Mouse (Mus musculus) C2C12 (cell line): ENCODE measurements around the gene Ptpn9. TPM values are rescaled to one million over a fixed set of nuclear protein-coding genes. Genes with fewer than 3 reads are reported as not detected.

ENCODE experiments used
- H3K27me3 ChIP-seq: one replicate; pipeline ENCODE4 v1.6.1; 2011; ENCODE audit not compliant: control insufficient read depth, insufficient read depth, insufficient read length
- H3K36me3 ChIP-seq: one replicate; pipeline ENCODE4 v1.6.1; 2011; ENCODE audit not compliant: control insufficient read depth, insufficient read depth
- H3K4me3 ChIP-seq: one replicate; pipeline ENCODE4 v1.5.1; 2011; ENCODE audit warnings: mild to moderate bottlenecking, control low read depth; ENCODE audit not compliant: poor library complexity, insufficient read depth, severe bottlenecking
- H3K79me2 ChIP-seq: one replicate; pipeline ENCODE4 v1.6.1; 2011; ENCODE audit not compliant: control insufficient read depth, insufficient read depth
- H3K79me3 ChIP-seq: one replicate; pipeline ENCODE4 v1.6.1; 2011; ENCODE audit warnings: low read depth, control low read depth
- H3ac ChIP-seq: one replicate; pipeline ENCODE3; 2011; ENCODE audit warnings: low read depth; ENCODE audit not compliant: control insufficient read depth, insufficient read length
- CEBPB ChIP-seq: IDR thresholded peaks from one replicate; pipeline ENCODE4 v1.6.1; 2011; ENCODE audit warnings: low read depth, mild to moderate bottlenecking, control low read depth, moderate library complexity
- CTCF ChIP-seq: IDR thresholded peaks from one replicate; pipeline ENCODE4 v1.5.1; 2011; ENCODE audit not compliant: control insufficient read depth, insufficient read depth, insufficient read length
- FOSL1 ChIP-seq: IDR thresholded peaks from one replicate; pipeline ENCODE4 v1.8.0; 2011; ENCODE audit warnings: mild to moderate bottlenecking, low read length; ENCODE audit not compliant: poor library complexity, insufficient read depth, severe bottlenecking
- MAX ChIP-seq: IDR thresholded peaks from one replicate; pipeline ENCODE4 v1.6.1; 2011; ENCODE audit warnings: mild to moderate bottlenecking, control low read depth
- MYOD1 ChIP-seq: IDR thresholded peaks from one replicate; pipeline ENCODE4 v1.6.1; 2011; ENCODE audit warnings: low read depth; ENCODE audit not compliant: control insufficient read depth, insufficient read length
- MYOG ChIP-seq: IDR thresholded peaks from one replicate; pipeline ENCODE4 v1.6.1; 2011; ENCODE audit not compliant: control insufficient read depth, insufficient read length; ENCODE audit errors: extremely low read depth
- USF1 ChIP-seq: IDR thresholded peaks from one replicate; pipeline ENCODE4 v1.6.1; 2011; ENCODE audit warnings: low read depth, mild to moderate bottlenecking, control low read depth, moderate library complexity
- polyA plus RNA-seq: library from polyadenylated mRNA; unstranded; fragments of >200 nt; fragmentation: generic; extraction: Trizol; gene quantifications from one replicate; pipeline ENCODE4 v1.2.1, GENCODE M21; 2012; ENCODE audit warnings: missing spikeins

The Ptpn9 gene
- polyA plus RNA-seq, 1 experiment, result 22.2 TPM

- H3ac ChIP-seq, result no peak overlapping the region
- no peaks in the 10 kb centered on the region for H3K79me3 ChIP-seq
- H3K27me3 ChIP-seq, result no peaks in the 10 kb centered on the region
- TF ChIP-seq CTCF, result no peak
- TF ChIP-seq FOSL1, result no peak
- no peak for TF ChIP-seq CEBPB
- no peak for TF ChIP-seq USF1
- TF ChIP-seq MAX, result no peak
- no peak for TF ChIP-seq MYOG
- no peak for TF ChIP-seq MYOD1
- H3K36me3 ChIP-seq, result peaks cover 44% of the 10 kb centered on the region
- no peak overlapping the region for H3K4me3 ChIP-seq
- H3K79me2 ChIP-seq, result no peaks in the 10 kb centered on the region
Measured at GRCm38 (mm10) chr9:57056237-57056636, 61.5 kb downstream of the Ptpn9 start.

- no peak for TF ChIP-seq MYOD1
- TF ChIP-seq MYOG, result no peak
- TF ChIP-seq MAX, result no peak
- TF ChIP-seq FOSL1, result no peak
- TF ChIP-seq USF1, result no peak
- no peak for TF ChIP-seq CTCF
- no peak for TF ChIP-seq CEBPB
- Histone ChIP-seq H3K27me3 (no peaks in the 10 kb centered on the region), H3K79me2 (no peaks in the 10 kb centered on the region), H3K79me3 (no peaks in the 10 kb centered on the region), H3K36me3 (peaks cover 15% of the 10 kb centered on the region), H3K4me3 (no peak overlapping the region), H3ac (no peak overlapping the region)
Measured at GRCm38 (mm10) chr9:57064164-57064563, 69.4 kb downstream of the Ptpn9 start.

GRCm38 (mm10) chr9:57068266-57068665 is 73.5 kb downstream of the Ptpn9 start:
- H3K79me2 ChIP-seq, result no peaks in the 10 kb centered on the region
- H3K27me3 ChIP-seq, result no peaks in the 10 kb centered on the region
- H3K79me3 ChIP-seq, result no peaks in the 10 kb centered on the region
- peaks cover 7% of the 10 kb centered on the region for H3K36me3 ChIP-seq
- H3ac ChIP-seq, result no peak overlapping the region
- TF ChIP-seq MYOD1 (no peak), MAX (no peak), CEBPB (no peak)
- no peak overlapping the region for H3K4me3 ChIP-seq

- Histone ChIP-seq H3K27me3 (no peaks in the 10 kb centered on the region), H3K79me3 (peaks cover 2% of the 10 kb centered on the region), H3K79me2 (peaks cover 11% of the 10 kb centered on the region), H3K4me3 (no peak overlapping the region), H3ac (no peak overlapping the region), H3K36me3 (no peaks in the 10 kb centered on the region)
- no peak for TF ChIP-seq MYOD1
- TF ChIP-seq CTCF, result no peak
- no peak for TF ChIP-seq USF1
- no peak for TF ChIP-seq MYOG
- TF ChIP-seq FOSL1, result no peak
- TF ChIP-seq MAX, result no peak
- no peak for TF ChIP-seq CEBPB
Measured at GRCm38 (mm10) chr9:57070262-57070661, 75.5 kb downstream of the Ptpn9 start.

- H3K27me3 ChIP-seq, result no peaks in the 10 kb centered on the region
- peak overlapping the region; percentile 58 for H3ac ChIP-seq
- TF ChIP-seq CTCF (no peak), MYOD1 (no peak), MYOG (no peak)
- peaks cover 2% of the 10 kb centered on the region for H3K79me3 ChIP-seq
- peaks cover 11% of the 10 kb centered on the region for H3K79me2 ChIP-seq
- H3K4me3 ChIP-seq, result peak overlapping the region; percentile 65
- no peaks in the 10 kb centered on the region for H3K36me3 ChIP-seq
Measured at GRCm38 (mm10) chr9:57070800-57071545, 76.2 kb downstream of the Ptpn9 start.

- no peaks in the 10 kb centered on the region for H3K36me3 ChIP-seq
- no peaks in the 10 kb centered on the region for H3K27me3 ChIP-seq
- TF ChIP-seq MAX, result no peak
- no peak for TF ChIP-seq CTCF
- TF ChIP-seq FOSL1, result no peak
- TF ChIP-seq MYOG, result no peak
- no peak for TF ChIP-seq CEBPB
- no peak for TF ChIP-seq USF1
- no peak for TF ChIP-seq MYOD1
- peak within 1 kb of the TSS; percentile 65 for H3K4me3 ChIP-seq
- H3ac ChIP-seq, result peak within 1 kb of the TSS; percentile 85
- H3K79me2 ChIP-seq, result peaks cover 11% of the 10 kb centered on the region
- H3K79me3 ChIP-seq, result peaks cover 2% of the 10 kb centered on the region
Measured at GRCm38 (mm10) chr9:57071801-57072351, 77.2 kb downstream of the Ptpn9 start, which contains the start of gene Sin3a. Sin3a (plus strand) TSS chr9:57072040.
